Mouse (Mus musculus) embryonic facial prominence, embryonic 10.5 days (tissue): ENCODE results near the gene Fgfr2. TPM values are rescaled to one million over a fixed set of nuclear protein-coding genes. Genes with fewer than 3 reads are reported as not detected.
A peak's percentile ranks its signal among the peaks of the same experiment; 100 is the strongest.

ENCODE experiments used
- DNase-seq: peaks from one replicate; pipeline ENCODE4 v3.0.0-alpha.2; 2017; ENCODE audit warnings: low spot score
- H3K27ac ChIP-seq: fragments of 300-500 bp; sonication (generic); replicated peaks from 2 replicates; pipeline ENCODE4 v1.5.1; 2016; ENCODE audit warnings: mild to moderate bottlenecking
- H3K27me3 ChIP-seq: fragments of 300-500 bp; sonication (generic); replicated peaks from 2 replicates; pipeline ENCODE4 v1.6.1; 2016; ENCODE audit warnings: low read depth, mild to moderate bottlenecking; ENCODE audit not compliant: poor library complexity, severe bottlenecking
- H3K36me3 ChIP-seq: fragments of 300-500 bp; sonication (generic); replicated peaks from 2 replicates; pipeline ENCODE4 v1.6.1; 2016; ENCODE audit warnings: mild to moderate bottlenecking, moderate library complexity
- H3K4me1 ChIP-seq: fragments of 300-500 bp; sonication (generic); 2 replicates; pipeline ENCODE4 v1.6.1; 2016
- H3K4me3 ChIP-seq: fragments of 300-500 bp; sonication (generic); 2 replicates; pipeline ENCODE4 v1.5.1; 2016; ENCODE audit warnings: mild to moderate bottlenecking, moderate library complexity
- H3K9me3 ChIP-seq: fragments of 300-500 bp; sonication (generic); 2 replicates; pipeline ENCODE4 v1.6.1; 2016; ENCODE audit warnings: mild to moderate bottlenecking
- WGBS: fragments of 180-500 bp; shearing (Covaris S2); methylation state at CpG from one replicate; pipeline ENCODE4 v1.1.7; 2016; 5-methylcytosine and 5-hydroxymethylcytosine counted together
- polyA plus RNA-seq: library from polyadenylated mRNA; unstranded; fragments of >200 nt; fragmentation: Nextera tagmentation; extraction: Ambion mirVana; gene quantifications from 2 replicates; pipeline ENCODE4 v1.2.1, GENCODE M21; 2016

The Fgfr2 gene
- polyA plus RNA-seq, 1 experiment from 2014 or later = 74.3 TPM

GRCm38 (mm10) chr7:132720562-132720961 is 402.6 kb downstream of the Fgfr2 start:
- no peak for DNase-seq
- H3K4me1 ChIP-seq = peaks cover 55% of the 10 kb centered on the region
- WGBS = 85% methylated on average over 8 of the region's 8 CpGs
- no peaks in the 10 kb centered on the region for H3K27me3 ChIP-seq
- H3K27ac ChIP-seq = 0 out of 2 replicates have a peak overlapping the region, but pooled peaks have one; percentile 5
- no peak overlapping the region for H3K4me3 ChIP-seq
- no peaks in the 10 kb centered on the region for H3K9me3 ChIP-seq
- H3K36me3 ChIP-seq = peaks cover 26% of the 10 kb centered on the region

- H3K27me3 ChIP-seq = no peaks in the 10 kb centered on the region
- peaks cover 65% of the 10 kb centered on the region for H3K4me1 ChIP-seq
- no peak overlapping the region for H3K4me3 ChIP-seq
- no peaks in the 10 kb centered on the region for H3K9me3 ChIP-seq
- H3K27ac ChIP-seq = no peak overlapping the region
- 89% methylated on average over 4 of the region's 4 CpGs for whole genome bisulfite sequencing
- peaks cover 30% of the 10 kb centered on the region for H3K36me3 ChIP-seq
- no peak for DNase-seq
Measured at GRCm38 (mm10) chr7:132719570-132719969, 403.6 kb downstream of the Fgfr2 start.

GRCm38 (mm10) chr7:132715259-132715658 is 407.9 kb downstream of the Fgfr2 start:
- peak overlapping the region; percentile 75; the same call in 1 of the 2 replicates for H3K27ac ChIP-seq
- no peaks in the 10 kb centered on the region for H3K9me3 ChIP-seq
- H3K4me1 ChIP-seq = peaks cover 83% of the 10 kb centered on the region
- no peak overlapping the region for H3K4me3 ChIP-seq
- no peak for DNase-seq
- peaks cover 46% of the 10 kb centered on the region for H3K36me3 ChIP-seq
- no peaks in the 10 kb centered on the region for H3K27me3 ChIP-seq
- 95% methylated on average over 4 of the region's 4 CpGs for WGBS

GRCm38 (mm10) chr7:132714236-132714923 is 408.8 kb downstream of the Fgfr2 start:
- peaks cover 76% of the 10 kb centered on the region for H3K4me1 ChIP-seq
- no peaks in the 10 kb centered on the region for H3K9me3 ChIP-seq
- H3K27me3 ChIP-seq = no peaks in the 10 kb centered on the region
- DNase-seq = peak; percentile 49
- peak overlapping the region; percentile 75 for H3K27ac ChIP-seq
- H3K36me3 ChIP-seq = peaks cover 44% of the 10 kb centered on the region
- 37% methylated on average over 6 of the region's 6 CpGs for WGBS
- no peak overlapping the region for H3K4me3 ChIP-seq

GRCm38 (mm10) chr7:132713483-132714126 is 409.5 kb downstream of the Fgfr2 start:
- Histone ChIP-seq H3K36me3 (peaks cover 44% of the 10 kb centered on the region), H3K4me3 (no peak overlapping the region), H3K9me3 (no peaks in the 10 kb centered on the region), H3K4me1 (peaks cover 74% of the 10 kb centered on the region), H3K27me3 (no peaks in the 10 kb centered on the region), H3K27ac (peak overlapping the region; percentile 75)
- DNase-seq = no peak
- WGBS = 62% methylated on average over 8 of the region's 8 CpGs

- 79% methylated on average over 7 of the region's 7 CpGs for WGBS
Measured at GRCm38 (mm10) chr7:132712956-132713355, 410.2 kb downstream of the Fgfr2 start.

GRCm38 (mm10) chr7:132712044-132712708 is 411.0 kb downstream of the Fgfr2 start:
- Histone ChIP-seq H3K27ac (peak overlapping the region; percentile 72), H3K27me3 (no peaks in the 10 kb centered on the region), H3K9me3 (no peaks in the 10 kb centered on the region), H3K36me3 (peaks cover 38% of the 10 kb centered on the region), H3K4me1 (peaks cover 64% of the 10 kb centered on the region), H3K4me3 (no peak overlapping the region)
- 39% methylated on average over 16 of the region's 16 CpGs for WGBS
- DNase-seq = peak; percentile 52

More at GRCm38 (mm10) chr7:132712956-132713355, 410.2 kb downstream of the Fgfr2 start:
- no peak for DNase-seq
- H3K4me3 ChIP-seq = no peak overlapping the region
- H3K4me1 ChIP-seq = peaks cover 67% of the 10 kb centered on the region
- peak overlapping the region; percentile 75 for H3K27ac ChIP-seq
- no peaks in the 10 kb centered on the region for H3K27me3 ChIP-seq
- peaks cover 44% of the 10 kb centered on the region for H3K36me3 ChIP-seq
- H3K9me3 ChIP-seq = no peaks in the 10 kb centered on the region

- H3K36me3 ChIP-seq = peaks cover 38% of the 10 kb centered on the region
- H3K4me3 ChIP-seq = no peak overlapping the region
- no peaks in the 10 kb centered on the region for H3K27me3 ChIP-seq
- no peak for DNase-seq
- no peaks in the 10 kb centered on the region for H3K9me3 ChIP-seq
- 81% methylated on average over 9 of the region's 9 CpGs for WGBS
- H3K27ac ChIP-seq = peak overlapping the region; percentile 72
- peaks cover 62% of the 10 kb centered on the region for H3K4me1 ChIP-seq
Measured at GRCm38 (mm10) chr7:132711579-132711978, 411.6 kb downstream of the Fgfr2 start.

GRCm38 (mm10) chr7:132705130-132705529 is 418.0 kb downstream of the Fgfr2 start:
- Histone ChIP-seq H3K27me3 (no peaks in the 10 kb centered on the region), H3K36me3 (no peaks in the 10 kb centered on the region), H3K4me1 (peaks cover 17% of the 10 kb centered on the region), H3K27ac (no peak overlapping the region), H3K9me3 (no peaks in the 10 kb centered on the region), H3K4me3 (no peak overlapping the region)
- 91% methylated on average over 7 of the region's 7 CpGs for WGBS
- DNase-seq = no peak

GRCm38 (mm10) chr7:132704310-132704875 is 418.8 kb downstream of the Fgfr2 start:
- peaks cover 23% of the 10 kb centered on the region for H3K4me1 ChIP-seq
- H3K9me3 ChIP-seq = no peaks in the 10 kb centered on the region
- H3K27me3 ChIP-seq = no peaks in the 10 kb centered on the region
- no peak overlapping the region for H3K4me3 ChIP-seq
- no peaks in the 10 kb centered on the region for H3K36me3 ChIP-seq
- WGBS = 90% methylated on average over 8 of the region's 8 CpGs
- no peak overlapping the region for H3K27ac ChIP-seq
- no peak for DNase-seq

- no peak overlapping the region for H3K4me3 ChIP-seq
- 0 out of 2 replicates have a peak overlapping the region, but pooled peaks have one; percentile 1 for H3K27ac ChIP-seq
- no peaks in the 10 kb centered on the region for H3K27me3 ChIP-seq
- no peaks in the 10 kb centered on the region for H3K36me3 ChIP-seq
- no peaks in the 10 kb centered on the region for H3K9me3 ChIP-seq
- H3K4me1 ChIP-seq = peaks cover 26% of the 10 kb centered on the region
- DNase-seq = no peak
- 87% methylated on average over 9 of the region's 9 CpGs for WGBS
Measured at GRCm38 (mm10) chr7:132703515-132704309, 419.4 kb downstream of the Fgfr2 start.
